Mouse (Mus musculus): Measurements from ENCODE around the gene Pafah1b2.

The Pafah1b2 gene

GRCm38 (mm10) chr9:46012091-46013008 lies at the start of gene Pafah1b2, which contains the start of gene Sik3:
Gene Pafah1b2 (minus strand): TSS chr9:46012690.
Gene Sik3 (plus strand): TSS chr9:46012820.
- DNase-seq (ENCODE audit: low spot score in 2 of 2): peak; percentile 89 to 97

DNA sequence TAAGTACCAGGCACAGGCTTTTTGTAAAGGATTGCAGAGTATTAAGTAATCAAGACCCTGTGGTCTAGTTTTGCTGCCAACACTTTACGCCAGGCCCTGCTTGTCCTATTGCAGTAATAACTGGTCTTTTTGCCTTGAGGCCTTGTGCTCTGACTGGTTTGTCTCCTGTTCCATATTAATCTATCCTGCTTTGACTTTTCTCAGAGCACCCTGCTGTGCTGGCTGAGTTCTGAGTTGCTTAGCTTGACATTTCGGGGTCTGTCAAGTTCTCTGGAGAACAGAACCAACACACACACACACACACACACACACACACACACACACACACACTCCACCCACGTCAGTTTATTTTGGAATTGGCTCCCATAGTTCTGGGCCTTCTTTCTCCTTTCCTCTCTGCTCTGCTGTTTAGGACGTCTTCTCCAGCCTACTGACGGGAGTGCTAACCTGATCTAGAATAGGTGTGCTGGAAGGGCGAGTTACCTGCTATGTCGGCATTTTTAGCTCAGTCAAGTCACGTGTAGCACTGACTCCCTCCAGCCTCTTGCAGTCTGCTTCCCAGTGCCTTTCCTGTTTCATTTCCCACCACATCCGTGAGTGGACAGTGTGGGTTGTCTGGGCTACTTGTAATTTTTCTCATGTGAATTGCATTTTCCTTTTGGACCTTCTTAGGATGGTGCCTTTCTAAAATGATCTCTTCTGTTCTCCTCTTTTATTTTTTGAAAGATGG lies 49.4 kb upstream of the Pafah1b2 start:
- peak in 1 of 2 experiments; percentile 45 for DNase-seq (ENCODE audit: low spot score in 2 of 2)

DNA sequence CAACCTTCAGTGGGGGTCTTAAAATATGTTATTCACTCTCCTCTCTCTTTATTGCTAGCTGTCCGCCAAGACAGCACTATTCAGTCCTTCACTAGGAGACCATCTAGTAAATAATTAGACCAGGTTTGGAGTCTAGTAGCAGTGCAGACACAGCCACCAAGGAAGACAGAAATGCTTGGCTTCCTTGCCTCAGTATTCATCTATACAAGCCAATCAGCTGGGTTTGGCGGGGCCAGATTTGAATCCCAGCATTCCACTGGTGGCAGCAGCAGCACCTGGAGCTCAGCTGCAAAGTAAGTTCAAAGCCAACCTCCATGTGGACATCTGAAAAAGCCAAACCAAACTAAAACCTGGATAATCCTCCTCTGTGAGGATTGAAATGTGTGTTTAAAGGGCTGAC lies 47.8 kb upstream of the Pafah1b2 start:
- no peak for DNase-seq (ENCODE audit: low spot score in 2 of 2)

GRCm38 (mm10) chr9:46058065-46058464 lies 45.6 kb upstream of the Pafah1b2 start:
- DNase-seq (ENCODE audit: low spot score in 2 of 2): no peak

DNA sequence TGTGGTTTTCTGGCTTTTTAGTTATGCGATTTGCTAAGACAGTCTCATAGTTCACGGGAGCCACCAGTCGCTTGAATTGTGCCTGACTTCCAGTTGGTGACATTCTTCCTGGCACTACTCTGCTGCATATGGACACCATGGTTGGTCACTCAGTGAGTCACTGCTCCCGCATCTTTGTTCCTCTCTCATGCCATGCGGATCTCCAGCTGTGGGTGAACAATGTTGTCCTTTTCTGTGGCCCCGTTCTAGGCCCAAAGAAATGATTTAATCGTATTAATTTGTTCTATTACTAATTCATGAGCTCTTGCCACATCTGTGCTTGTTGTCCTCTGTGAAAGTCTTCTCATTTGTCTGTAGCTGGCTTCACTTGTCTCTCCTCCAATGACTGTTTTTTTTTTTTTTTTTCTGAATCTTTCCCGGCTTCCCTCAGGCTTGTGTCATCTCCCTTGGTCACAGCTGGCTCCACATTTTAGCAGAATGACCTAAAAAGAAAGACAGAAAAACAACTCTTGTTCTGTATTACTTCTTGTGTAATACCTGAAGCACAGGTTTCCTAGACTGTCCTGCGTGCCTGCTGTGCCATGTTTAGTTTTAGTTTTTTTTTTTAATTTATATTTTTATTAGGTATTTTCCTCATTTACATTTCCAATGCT lies 40.6 kb upstream of the Pafah1b2 start:
- DNase-seq (ENCODE audit: low spot score in 2 of 2): peak; percentile 59 to 63

- no peak for DNase-seq (ENCODE audit: low spot score in 2 of 2)
Measured at GRCm38 (mm10) chr9:46050203-46050602, 37.7 kb upstream of the Pafah1b2 start.

GRCm38 (mm10) chr9:46049525-46049924 lies 37.0 kb upstream of the Pafah1b2 start:
- DNase-seq (ENCODE audit: low spot score in 2 of 2): no peak

DNA sequence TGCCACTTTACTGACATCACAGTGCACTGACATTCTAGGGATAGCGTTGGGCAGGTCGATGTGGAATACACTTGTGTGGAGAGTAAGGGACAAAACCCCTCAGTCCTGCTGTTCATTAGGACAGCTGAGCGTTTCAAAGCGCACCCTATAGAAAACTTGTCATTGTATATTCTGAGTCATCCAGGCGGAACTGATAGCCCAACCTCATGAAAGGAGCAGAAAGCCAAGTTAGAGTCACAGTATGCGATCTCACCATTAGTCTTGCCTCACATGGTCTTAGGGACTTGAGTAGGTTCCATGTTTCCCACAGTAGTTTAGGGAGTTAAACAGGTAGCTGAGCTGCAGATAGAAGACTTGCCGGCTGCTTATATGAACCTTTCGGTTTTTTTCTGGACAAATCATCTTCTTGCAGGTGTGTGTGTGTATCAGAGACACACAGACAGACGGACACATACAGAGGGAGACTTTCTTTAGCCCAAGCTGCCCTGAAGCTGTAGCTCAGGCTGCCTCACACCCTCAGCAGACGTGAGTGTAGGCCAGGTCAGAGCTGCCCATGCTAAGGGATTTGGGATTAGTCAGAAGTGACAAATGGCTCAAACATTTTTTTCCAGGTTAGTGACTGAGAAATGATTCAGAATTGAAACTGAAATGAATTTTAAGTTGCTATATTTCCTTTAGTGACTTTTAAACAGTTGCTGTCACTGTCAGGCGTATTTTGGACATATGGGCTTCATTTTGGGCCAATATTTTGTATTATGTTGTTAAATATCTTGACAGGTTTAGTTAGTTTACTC lies 34.4 kb upstream of the Pafah1b2 start:
- DNase-seq (ENCODE audit: low spot score in 2 of 2): no peak

DNA sequence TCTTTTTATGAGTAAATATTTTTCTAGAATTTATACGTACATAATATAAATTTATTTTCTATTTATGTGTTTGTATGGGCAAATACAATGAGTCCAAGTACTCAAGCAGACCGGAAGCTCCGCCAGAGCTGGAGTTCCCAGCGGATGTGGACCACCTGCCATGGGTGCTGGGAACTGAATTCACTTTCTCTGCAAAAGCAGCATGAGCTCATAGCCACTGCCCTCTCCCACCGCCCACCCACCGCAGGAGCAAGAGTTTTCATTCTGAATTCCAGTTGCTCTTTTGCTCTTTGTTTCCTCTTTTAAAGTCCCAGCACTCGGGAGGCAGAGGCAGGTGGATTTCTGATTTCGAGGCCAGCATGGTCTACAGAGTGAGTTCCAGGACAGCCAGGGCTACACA lies 31.1 kb upstream of the Pafah1b2 start:
- no peak for DNase-seq (ENCODE audit: low spot score in 2 of 2)

DNA sequence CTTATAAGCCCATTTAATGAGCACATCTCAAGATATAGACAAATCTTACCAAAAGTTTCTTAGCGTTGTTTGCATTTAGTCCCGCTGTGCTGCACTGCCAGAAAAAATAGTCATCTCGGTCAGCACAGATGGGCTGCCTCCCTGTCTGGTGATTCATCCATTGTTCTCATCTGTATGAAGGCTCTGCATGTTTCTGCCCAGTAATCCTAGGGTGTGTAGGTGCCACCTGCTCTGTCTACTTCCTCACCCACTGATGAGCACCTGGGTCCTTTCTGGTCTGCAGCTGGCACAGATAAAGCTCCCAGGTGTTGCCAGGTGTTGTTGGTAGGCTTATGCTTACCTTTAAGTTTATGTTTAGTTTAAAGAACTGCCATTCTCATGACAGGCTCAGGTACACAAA lies 29.9 kb upstream of the Pafah1b2 start:
- DNase-seq (ENCODE audit: low spot score in 2 of 2): peak in 1 of 2 experiments; percentile 43

DNA sequence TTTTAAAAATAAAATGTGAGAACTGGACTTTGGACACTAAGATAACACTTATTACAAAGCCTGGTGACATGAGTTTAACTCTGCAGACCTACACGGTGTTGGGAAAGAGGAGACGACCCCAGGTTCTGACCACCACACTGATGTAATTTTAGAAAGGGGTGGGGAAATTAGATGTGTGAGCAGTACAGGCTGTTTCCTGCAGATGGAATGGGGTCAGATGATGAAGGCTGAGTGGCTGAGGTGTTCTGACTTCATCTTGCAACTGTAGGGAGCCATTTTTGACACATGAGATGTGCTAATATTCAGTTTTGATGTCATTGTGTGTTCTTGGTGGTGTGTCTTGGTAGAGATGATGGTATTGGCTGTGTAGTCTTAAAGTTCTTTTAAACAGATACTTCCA lies 28.7 kb upstream of the Pafah1b2 start:
- DNase-seq (ENCODE audit: low spot score in 2 of 2): no peak

GRCm38 (mm10) chr9:46038786-46039185 lies 26.3 kb upstream of the Pafah1b2 start:
- no peak for DNase-seq (ENCODE audit: low spot score in 2 of 2)

GRCm38 (mm10) chr9:46036881-46037280 lies 24.4 kb upstream of the Pafah1b2 start:
- no peak for DNase-seq (ENCODE audit: low spot score in 2 of 2)

DNA sequence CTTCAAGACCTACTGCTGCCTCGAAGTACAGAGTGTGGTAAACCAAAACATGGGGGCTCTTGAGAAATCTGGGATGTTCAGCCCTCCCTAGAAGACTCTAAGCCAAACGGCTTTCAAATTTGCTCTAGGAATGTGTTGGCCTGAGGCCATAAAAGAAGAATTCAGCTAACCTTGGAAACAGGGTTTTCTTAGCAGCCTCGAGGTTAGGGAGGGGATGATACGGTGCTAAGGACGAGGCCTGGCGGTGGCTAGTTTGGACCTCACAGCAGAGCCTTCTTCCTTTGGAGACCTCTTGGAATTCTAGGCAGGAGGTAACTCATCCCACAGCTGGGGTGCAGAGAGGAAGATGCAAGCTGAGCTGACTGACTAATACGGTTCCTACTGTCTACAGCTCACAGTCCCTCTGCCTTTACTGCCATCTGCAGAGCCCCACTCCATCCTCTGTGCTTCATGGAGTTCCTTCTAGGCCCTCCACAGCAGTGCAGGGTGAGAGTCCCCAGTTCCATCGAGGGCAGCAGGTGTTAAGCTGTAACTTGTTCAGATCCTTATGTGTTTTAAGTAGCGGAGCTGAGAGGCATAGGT lies 22.9 kb upstream of the Pafah1b2 start:
- no peak for DNase-seq (ENCODE audit: low spot score in 2 of 2)

DNA sequence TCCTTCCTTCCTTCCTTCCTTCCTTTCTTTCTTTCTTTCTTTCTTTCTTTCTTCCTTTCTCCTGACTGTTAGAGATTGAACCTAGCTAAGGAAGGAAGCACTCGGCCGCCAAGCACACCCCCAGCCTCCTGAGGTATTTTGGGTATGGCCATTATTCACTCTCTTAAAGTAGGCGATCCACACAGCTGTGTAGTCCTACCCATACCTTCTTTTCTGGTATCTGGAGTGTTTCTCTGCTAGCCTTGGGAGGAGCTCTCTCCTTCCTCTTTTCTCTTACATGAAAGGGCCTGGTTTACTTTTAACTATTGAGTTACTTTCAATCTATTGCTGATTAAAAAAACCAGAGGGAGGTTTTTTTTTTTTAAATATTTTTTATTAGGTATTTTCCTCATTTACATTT lies 21.4 kb upstream of the Pafah1b2 start:
- DNase-seq (ENCODE audit: low spot score in 2 of 2): no peak

DNA sequence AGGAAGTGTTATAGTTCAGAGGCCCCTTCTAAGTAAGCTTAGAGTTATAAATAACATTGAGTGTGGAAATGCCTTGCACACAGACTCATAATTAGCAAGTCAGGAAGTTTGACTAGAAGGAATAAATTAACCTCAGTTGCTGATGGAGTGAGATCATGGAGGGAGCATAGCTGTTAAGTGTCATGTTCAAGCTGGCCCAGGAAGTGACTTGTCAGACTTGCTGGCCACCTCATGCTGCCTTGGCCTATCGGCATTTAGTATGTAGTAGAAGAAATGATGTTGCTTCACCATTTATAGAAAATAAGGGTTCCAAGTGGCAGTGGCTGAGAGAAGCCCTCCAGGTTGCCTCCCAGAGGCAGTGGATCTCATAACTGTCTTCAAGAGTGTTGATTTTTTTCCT lies 20.6 kb upstream of the Pafah1b2 start:
- no peak for DNase-seq (ENCODE audit: low spot score in 2 of 2)

DNA sequence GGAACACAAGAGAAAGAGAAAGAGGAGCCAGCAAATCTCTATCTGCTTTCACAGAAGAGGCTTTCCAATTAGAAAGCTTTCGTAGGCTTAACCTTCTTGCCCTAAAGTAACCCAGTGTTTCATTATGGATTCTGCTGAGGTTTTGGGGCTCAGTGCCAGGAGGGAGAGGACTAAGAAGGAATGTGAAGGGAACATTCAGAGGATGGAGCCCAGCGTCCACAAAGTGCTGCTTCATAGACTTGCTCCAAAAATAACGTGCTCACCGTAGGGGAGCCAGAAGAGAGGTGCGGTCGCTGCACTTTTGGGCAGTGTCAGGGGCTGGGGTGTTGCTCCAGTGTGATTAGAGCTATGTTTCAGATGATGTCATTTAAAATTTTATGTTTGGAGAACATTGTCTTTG lies 19.7 kb upstream of the Pafah1b2 start:
- no peak for DNase-seq (ENCODE audit: low spot score in 2 of 2)

GRCm38 (mm10) chr9:46030968-46031367 lies 18.5 kb upstream of the Pafah1b2 start:
- DNase-seq (ENCODE audit: low spot score in 2 of 2): no peak

DNA sequence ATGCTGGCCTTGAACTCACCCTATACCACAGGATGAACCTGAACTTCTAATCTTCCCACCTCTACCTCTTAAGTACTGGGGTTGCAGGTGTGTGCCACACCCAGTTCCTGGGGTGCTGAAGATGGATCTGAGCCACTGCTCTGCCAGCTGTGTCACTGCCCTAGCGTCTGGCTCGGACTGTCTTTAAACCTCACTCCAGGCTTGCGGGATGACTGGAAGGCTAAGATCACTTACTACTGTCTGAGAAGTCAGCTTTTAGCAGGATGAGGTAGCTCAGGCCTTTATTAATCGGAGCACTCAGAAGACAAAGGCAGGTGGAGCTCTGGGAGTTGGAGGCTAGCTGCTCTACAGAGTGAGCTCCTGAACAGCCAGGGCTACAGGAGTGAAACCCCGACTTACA lies 17.7 kb upstream of the Pafah1b2 start:
- no peak for DNase-seq (ENCODE audit: low spot score in 2 of 2)

DNA sequence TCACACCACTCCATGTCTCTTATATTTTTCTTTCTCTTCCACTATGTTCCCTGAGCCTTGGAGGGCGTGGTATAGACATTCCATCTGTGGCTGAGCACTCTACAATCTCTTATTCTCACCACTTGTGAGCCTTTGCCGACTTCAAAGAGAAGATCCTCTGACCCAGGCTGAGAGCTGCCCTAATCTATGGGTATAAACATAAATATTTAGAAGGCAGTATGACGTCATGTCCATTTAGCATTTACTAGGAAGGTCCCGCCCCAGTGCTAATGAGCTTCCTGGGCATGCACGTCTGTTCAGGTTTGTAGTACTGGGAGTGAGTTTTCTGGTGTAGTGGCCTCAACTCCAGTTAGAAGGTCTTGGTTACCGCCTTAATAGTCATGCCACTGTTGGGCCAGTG lies 17.0 kb upstream of the Pafah1b2 start:
- DNase-seq (ENCODE audit: low spot score in 2 of 2): no peak

- peak in 1 of 2 experiments; percentile 47 for DNase-seq (ENCODE audit: low spot score in 2 of 2)
Measured at GRCm38 (mm10) chr9:46027994-46028393, 15.5 kb upstream of the Pafah1b2 start.
